Mouse (Mus musculus) midbrain, embryonic 10.5 days (tissue): ENCODE results near the gene Ndufaf2. TPM values are rescaled to one million over a fixed set of nuclear protein-coding genes. Genes with fewer than 3 reads are reported as not detected.

Experiments used
- polyA plus RNA-seq: library from polyadenylated mRNA; unstranded; fragments of >200 nt; fragmentation: Nextera tagmentation; extraction: Ambion mirVana; gene quantifications from 2 replicates; pipeline ENCODE4 v1.2.1, GENCODE M21; 2016

Gene Ndufaf2
- polyA plus RNA-seq, 1 experiment from 2014 or later: 88.9 TPM

Other genes starting within 250 kb of the Ndufaf2 start
- 62.2 and 62.9 TPM in 2 replicates for gene Smim15, start 114.2 kb downstream of the Ndufaf2 start, polyA plus RNA-seq
- gene Ercc8, start 108 bp upstream of the Ndufaf2 start, polyA plus RNA-seq: 23.0 and 24.2 TPM in 2 replicates
- 0.52 and 1.0 TPM in 2 replicates for gene Elovl7, start 55.8 kb upstream of the Ndufaf2 start, polyA plus RNA-seq
- gene Depdc1b, start 157.7 kb upstream of the Ndufaf2 start, polyA plus RNA-seq: 18.8 and 18.9 TPM in 2 replicates